Mouse (Mus musculus) CD8-positive naive resting alpha-beta T cell, adult 2 months (primary cell): ENCODE data around the gene Zbtb38.
A peak's percentile ranks its signal among the peaks of the same experiment; 100 is the strongest.

Experiments
- DNase-seq, 2 experiments: peaks; one replicate each; pipeline ENCODE4 v3.0.0; 2022; ENCODE audit warnings: low read depth in 2 of 2, low spot score in 2 of 2

Gene Zbtb38

GRCm38 (mm10) chr9:96752603-96753114 lies at the start of gene Zbtb38:
Zbtb38 (minus strand) TSS chr9:96752831.
- no peak for DNase-seq

DNA sequence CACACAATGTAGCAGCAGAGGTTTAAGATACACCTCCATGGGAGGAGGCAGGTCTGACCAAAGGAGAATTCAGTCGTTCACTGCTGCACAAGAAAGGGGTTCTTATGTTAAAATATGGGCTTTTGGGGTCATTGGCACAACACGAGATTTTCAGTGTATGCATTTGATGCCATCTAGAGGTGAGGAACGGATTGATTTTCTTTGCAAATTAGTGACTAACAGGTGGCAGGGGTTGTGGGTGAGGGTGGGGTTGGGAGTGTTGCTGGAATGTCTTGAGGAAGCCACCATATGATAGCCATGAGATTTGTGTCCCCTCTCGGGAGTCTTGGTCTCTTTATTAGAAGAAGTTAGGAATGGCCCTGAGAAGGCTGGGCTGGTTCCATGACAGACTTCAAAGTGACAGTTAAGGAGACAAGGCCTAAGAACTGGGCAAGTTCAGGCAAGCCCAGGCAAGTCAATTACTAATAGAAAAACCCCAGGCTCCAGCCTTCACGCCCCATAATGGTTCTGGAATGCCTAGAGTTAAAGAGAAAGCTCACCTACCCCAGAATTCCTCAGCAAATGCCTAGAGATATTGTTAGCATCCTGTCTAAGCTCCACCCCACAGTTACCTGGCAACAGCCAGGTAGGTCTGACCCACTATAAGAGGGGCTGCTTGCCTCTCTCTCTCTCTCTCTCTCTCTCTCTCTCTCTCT lies 47.6 kb upstream of the Zbtb38 start:
- DNase-seq, result no peak

GRCm38 (mm10) chr9:96797311-96797710 lies 44.7 kb upstream of the Zbtb38 start:
- no peak for DNase-seq

DNA sequence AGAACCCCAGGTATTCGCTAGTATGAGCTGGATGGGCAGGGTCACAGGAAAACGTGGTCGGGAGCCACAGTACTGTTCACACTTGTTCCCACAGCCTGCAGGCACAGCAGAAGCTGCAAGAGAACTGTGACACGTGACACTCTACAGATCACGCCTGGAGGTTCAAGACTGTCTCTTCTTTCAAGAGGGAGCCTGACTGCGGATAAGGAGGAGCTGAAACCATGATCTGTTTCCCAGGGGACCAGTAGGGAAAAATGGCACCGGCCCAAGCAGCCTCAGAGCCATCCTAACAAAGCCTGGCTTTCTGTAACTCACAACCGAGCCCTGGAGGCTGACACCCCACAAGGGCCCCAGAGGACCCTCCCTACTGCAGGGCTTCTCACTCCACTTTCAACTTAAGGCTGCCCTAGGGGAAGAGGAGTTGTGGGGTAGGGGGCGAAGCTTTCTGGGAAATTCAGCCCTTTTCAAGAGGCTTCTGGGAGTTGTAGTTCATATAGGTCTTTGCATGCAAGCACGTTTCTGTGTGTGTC lies 42.8 kb upstream of the Zbtb38 start:
- DNase-seq, result no peak

GRCm38 (mm10) chr9:96794601-96795000 lies 42.0 kb upstream of the Zbtb38 start:
- no peak for DNase-seq

- no peak for DNase-seq
These were observed 39.9 kb upstream of the Zbtb38 start for GRCm38 (mm10) chr9:96792543-96792942.

- no peak for DNase-seq
These were observed 37.9 kb upstream of the Zbtb38 start for GRCm38 (mm10) chr9:96790389-96791007.

DNA sequence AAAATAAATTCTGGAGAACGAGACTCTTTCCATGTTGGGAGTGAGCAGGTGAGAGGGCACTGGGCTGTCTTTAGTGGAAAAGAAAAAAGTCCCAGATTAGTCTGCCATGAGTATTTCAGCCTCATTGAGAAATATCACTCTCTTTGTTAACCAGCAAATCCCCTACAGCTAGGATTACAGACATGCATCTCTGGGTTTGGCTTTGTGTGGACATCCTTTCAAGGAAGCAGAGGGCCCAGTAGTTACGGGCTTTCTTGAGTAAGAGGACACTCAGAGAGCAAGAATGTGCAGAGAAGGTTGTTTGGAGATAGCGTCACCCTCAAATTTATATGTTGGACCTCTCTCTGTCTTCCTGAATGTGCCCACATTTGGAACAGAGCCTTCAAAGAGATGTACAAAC lies 37.3 kb upstream of the Zbtb38 start:
- DNase-seq, result no peak

DNA sequence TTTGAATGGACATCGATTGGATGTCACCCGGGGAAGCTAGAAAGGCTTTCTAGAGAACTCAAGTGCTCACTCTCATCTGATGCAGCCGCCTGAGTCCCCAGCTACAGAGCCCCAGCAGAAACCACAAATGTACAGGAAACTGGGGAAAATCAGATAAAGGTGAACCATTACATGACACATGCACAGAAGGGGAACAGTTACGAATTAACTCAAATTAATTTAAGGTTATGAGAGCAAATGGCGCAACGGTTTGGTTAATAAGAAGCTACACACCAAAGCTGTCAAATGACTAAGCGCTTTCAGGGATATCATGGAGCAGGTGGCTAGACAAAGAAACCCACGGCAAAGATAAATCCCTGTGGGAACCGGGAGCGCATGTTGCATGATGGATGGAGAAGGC lies 35.2 kb upstream of the Zbtb38 start:
- DNase-seq, result no peak

- DNase-seq, result no peak
These were observed 33.3 kb upstream of the Zbtb38 start for GRCm38 (mm10) chr9:96785871-96786342.

DNA sequence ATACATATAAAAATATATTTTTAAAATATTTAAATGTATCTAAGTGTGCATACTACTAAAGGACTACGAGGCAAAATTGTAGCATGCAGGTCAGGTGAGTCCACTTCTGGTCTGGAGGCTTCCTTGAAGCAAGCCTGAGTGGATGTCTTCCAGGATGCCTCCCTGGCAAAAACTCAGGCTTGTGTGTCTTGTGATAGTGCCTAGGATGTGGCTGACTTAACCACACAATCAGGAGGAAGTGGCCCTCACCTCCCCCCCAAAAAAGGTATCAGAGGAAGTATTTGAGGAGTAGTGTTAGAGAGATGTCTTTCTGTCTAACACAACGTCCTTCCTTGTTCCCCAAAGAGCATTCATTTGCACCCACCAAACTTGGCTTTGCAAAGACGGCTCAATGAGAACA lies 32.6 kb upstream of the Zbtb38 start:
- peak; percentile 7 to 49 for DNase-seq

DNA sequence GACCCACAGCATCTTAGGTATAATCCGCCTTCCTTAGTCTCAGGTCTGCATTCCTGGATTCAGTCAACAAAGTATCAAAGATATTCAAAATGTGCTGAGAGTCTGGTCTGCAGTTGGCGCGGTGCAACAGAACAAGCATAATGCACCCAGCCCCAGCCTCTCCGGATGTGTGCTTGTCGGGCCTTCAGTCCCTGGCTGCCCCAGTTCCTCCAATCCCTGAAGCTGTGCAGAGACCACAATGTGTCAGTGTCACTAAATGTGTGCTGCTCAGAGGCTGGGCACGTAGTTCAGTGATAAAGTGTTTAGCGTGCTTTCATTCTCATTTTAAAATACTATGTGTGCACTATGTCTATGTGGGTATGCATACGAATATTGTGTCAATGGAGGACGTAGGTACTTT lies 31.0 kb upstream of the Zbtb38 start:
- DNase-seq, result no peak

GRCm38 (mm10) chr9:96783258-96783657 lies 30.6 kb upstream of the Zbtb38 start:
- DNase-seq, result no peak

DNA sequence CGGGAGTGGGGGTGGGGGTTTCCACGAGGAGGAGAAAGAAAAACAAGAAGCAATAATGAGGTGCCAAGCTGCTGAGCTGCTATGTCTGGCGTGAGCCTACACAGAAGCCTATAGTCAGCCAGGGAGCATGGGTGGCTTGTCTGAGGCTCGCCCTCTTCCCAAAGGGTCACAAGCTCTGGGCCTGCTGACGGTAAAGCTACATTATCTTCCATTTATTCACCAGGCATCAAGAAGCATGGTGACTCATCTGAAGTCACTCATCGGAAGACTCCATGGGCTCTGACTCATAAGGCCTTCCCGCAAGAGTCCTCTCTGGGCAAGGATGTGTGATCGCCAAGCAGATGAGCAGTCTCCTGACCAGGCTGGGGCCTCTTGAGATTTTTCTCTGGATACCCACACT lies 29.4 kb upstream of the Zbtb38 start:
- no peak for DNase-seq

DNA sequence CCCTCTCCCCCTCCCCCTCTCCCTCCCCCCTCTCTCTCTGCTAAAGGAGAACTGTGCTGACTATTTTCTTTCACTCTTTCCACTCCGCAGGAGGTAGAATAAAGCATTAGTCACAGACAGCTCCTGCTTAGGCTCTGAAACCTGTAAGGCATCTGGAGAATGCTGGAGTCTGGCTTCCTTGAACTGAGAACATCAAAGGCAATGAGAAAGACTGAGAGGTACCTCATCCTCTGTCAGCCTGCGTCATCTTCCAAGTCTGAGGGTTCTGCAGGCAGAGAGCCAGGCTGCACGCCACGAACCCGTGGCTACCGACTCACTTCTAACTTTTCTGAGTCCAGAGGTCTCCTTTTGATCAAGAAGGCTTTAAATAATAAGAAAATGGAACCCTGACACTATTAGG lies 20.5 kb upstream of the Zbtb38 start:
- peak; percentile 12 to 28 for DNase-seq

DNA sequence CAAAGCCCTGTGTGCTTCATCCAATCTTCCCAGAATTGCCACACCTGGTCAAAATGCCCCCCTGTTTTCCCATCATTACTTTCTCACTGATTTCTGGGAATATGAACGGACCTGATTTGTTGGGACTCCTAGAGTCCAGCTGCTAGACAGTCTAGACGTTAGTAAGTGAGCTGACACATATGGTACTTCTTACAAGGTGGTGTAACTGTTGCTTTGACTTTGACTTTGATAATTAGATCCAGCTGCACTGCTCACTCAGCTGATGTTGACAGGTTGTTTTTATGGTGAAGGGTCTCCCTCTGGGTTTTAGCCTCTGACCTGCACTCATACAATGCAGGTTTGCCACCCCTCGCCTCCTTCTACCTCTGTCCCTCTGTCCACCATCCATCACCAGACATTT lies 17.8 kb upstream of the Zbtb38 start:
- DNase-seq, result no peak

DNA sequence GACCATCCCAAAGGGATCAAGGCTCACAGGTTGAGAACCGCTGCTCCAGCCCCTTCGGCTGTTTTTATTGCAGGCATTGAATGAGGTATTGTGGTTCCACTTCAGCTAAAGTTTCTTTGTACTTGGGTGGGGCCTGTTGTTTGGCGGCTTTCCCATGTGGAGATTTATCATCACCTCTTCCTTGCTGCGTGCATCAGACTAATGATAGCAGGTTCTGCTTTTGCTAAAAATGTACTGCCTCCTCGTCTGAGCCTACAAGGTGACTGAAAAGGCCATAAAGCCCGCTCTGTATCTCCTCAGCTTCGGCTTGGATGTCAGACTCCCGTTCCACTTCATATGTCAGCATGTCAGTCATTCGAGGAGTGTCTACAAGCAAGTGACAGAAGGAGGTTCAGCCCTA lies 17.0 kb upstream of the Zbtb38 start:
- DNase-seq, result no peak

- no peak for DNase-seq
These were observed 15.2 kb upstream of the Zbtb38 start for GRCm38 (mm10) chr9:96767874-96768273.

DNA sequence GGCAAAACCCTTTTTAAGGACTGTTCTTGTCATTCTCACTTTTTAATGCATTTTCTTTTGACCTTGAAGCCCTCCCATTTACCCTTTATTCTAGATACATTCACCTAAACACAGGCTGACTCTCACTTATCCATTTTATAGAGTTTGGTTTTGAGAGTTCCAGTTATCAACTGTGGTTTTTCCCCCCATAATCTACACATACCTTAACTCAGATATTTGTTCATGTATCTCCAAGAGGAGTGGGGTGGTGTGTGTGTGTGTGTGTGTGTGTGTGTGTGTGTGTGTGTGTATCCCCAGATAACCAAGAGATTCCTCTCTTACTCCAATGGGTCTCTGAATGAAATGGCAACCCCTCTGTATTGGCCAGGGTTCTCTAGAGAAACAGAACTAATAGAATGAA lies 13.4 kb upstream of the Zbtb38 start:
- DNase-seq, result no peak

GRCm38 (mm10) chr9:96765410-96765809 lies 12.8 kb upstream of the Zbtb38 start:
- DNase-seq, result no peak

DNA sequence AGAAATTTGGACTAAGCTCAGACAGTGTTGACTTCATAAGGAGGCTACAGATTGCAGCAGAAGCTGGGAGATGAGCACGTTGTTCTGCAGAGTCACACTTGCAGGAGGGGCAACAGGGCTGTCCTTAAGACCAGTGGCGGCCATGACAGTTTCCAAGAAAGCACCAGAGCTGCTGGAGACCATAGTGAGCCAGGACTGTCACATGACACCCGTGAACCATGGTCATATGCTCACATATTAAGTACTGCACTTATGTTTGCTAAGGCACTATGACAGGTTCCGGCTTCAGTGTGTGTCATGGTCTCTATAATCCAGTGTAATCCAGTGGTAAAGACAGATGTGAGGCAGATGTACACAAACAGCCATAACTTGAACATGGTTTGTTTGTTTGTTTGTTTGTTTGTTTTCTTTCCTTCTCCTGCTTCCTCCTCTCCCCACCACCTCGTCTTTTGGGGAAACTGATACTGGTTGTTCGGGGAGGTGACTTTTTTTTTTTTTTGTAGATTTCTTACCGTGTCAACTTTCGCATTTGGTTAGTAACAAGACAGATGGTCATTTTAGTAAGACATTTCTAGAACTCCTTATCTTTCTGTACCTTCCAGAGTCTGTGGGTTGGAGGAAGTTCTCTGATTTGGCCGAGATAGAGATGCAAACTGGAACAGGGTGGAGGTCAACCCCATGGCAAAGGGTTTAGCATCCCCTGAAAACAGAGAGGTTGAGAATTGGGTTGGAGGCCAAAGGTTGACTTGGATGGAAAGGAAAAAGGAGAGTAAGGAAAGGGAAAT lies 11.4 kb upstream of the Zbtb38 start:
- no peak for DNase-seq

DNA sequence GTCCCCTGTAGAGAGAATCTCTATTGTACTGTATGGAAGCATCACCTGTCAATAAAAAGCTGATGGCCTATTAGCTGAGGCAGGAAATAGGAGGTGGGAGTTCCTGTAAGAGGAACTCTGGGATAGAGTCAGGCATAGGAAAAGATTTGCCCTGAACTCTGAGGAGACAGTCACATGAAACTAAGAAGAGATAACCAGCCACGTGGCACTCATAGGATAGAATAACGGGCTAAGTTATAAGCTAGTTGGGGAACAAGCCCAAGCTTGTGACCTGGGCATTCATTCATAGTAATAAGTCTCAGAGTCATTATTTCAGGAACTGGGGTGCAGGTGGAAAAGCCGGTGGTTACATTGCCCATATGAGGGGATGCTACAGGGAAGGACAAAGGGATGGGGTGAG lies 10.4 kb upstream of the Zbtb38 start:
- DNase-seq, result no peak
